Mouse (Mus musculus): ENCODE measurements around the gene Bend3. TPM values are rescaled to one million over a fixed set of nuclear protein-coding genes. Genes with fewer than 3 reads are reported as not detected.

Gene Bend3
- polyA plus RNA-seq, 1 experiment from 2014 or later, result 0.96 TPM

DNA sequence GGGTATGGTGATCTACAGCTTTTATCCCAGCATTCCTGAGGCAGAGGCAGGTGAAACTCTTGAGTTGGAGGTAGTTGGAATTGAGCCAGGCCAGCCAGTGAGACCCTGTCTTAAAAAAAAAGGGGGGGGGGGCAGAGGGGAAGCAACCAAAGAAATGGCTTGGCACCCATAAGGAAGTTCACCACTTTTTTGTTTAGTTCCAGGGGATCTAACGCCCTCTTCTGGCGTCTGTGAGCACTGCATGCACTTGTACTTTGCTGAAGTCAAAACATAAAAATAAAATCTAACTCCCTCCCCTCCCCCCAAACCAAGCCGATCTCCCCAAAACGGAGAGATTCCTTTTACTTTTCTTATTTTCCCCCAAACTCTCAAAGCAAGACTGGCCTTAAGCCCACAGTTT, 3.3 kb upstream of the Bend3 start:
- H3K27me3 ChIP-seq (ENCODE audit: control insufficient read depth, insufficient read depth, low read depth, low read length), result peaks cover 7% of the 10 kb centered on the region; the same call in 1 of the 2 replicates
- peaks cover 11% of the 10 kb centered on the region for H3K4me1 ChIP-seq (ENCODE audit: control insufficient read depth, low read depth, low read length)
- no peak overlapping the region for H3K4me2 ChIP-seq (ENCODE audit: low read depth, low read length)
- H3K27ac ChIP-seq (ENCODE audit: low read length), result no peak overlapping the region
- H3K9me3 ChIP-seq (replicated peaks; ENCODE audit: control insufficient read depth, low read length), result no peaks in the 10 kb centered on the region
- ATAC-seq (ENCODE audit: low read depth), result no peak
- no peak overlapping the region for H3K4me3 ChIP-seq (ENCODE audit: low read depth, low read length)
- H3K9ac ChIP-seq (ENCODE audit: low read depth, low read length), result no peak overlapping the region
- H3K36me3 ChIP-seq (ENCODE audit: control insufficient read depth, insufficient read depth), result no peaks in the 10 kb centered on the region
- WGBS (ENCODE audit: insufficient replicate concordance), result 25% methylated on average over 4 of the region's 4 CpGs

DNA sequence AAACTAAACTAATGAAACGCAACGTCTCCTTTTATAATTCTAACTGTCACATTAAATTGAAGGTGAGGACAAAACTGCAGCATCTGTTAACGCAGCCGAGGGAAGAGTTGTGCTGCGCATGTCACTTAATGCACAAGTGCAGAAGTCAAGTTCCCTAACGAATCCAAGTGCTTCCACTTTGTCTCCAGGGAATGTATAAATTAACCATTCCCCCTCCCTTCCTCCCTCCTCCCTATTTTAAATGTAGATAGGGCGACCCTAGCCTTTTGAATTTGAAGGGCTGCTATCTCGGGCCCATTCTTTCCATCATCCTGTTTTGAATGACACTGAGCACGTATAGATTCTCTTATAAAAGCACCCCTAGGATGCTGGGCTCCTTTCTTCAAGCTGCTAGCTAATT, 1.2 kb upstream of the Bend3 start:
- Histone ChIP-seq H3K4me1 (ENCODE audit: control insufficient read depth, low read depth, low read length) (peaks cover 20% of the 10 kb centered on the region), H3K27me3 (ENCODE audit: control insufficient read depth, insufficient read depth, low read depth, low read length) (peaks cover 7% of the 10 kb centered on the region; the same call in 1 of the 2 replicates), H3K4me2 (ENCODE audit: low read depth, low read length) (peak overlapping the region; percentile 97), H3K36me3 (ENCODE audit: control insufficient read depth, insufficient read depth) (no peaks in the 10 kb centered on the region), H3K9me3 (replicated peaks; ENCODE audit: control insufficient read depth, low read length) (no peaks in the 10 kb centered on the region), H3K27ac (ENCODE audit: low read length) (no peak overlapping the region), H3K4me3 (ENCODE audit: low read depth, low read length) (peak overlapping the region; percentile 78), H3K9ac (ENCODE audit: low read depth, low read length) (no peak overlapping the region)
- ATAC-seq (ENCODE audit: low read depth), result no peak
- 33% methylated on average over 9 of the region's 9 CpGs for WGBS (ENCODE audit: insufficient replicate concordance)

DNA sequence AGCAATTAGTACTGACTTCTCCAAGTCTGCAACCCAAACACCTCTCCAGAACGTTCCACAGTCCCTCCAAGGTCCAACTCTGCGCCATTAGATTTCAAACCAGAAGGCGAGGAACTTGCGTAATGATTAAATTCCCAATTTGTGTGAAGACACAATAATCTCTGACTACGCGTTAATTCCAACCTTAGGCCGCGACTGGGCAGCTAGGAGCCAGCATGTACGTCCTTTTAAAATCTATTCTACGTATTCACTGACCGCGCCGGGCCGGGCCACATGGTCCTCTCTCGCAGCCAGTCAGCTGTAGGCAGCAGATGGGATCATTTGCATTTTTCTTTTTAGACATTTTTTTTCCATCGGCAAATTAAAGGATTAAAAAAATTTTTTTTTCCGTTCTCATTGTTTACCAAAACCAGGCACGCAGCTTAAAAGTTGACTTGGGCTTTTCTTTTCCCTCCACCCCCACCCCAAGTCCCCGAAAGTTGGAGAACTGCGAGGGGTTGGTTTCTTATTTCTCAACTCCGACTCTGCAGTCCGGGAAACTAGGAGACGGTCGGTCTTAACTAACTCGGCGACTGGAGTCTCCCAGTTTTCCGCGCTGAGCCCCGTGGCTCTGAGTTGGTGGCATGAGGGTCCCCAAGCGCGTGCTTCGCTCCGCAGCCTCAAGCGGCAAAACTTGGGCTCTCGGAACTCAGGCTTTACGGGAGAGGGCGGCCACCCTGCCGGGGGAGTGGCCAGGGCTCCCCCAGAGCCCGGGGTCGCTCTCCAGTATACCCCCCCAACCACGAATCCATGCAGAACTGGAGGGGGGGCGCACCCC, 558 bp upstream of the Bend3 start:
- Histone ChIP-seq H3K4me3 (ENCODE audit: low read depth, low read length) (peak overlapping the region; percentile 78), H3K9ac (ENCODE audit: low read depth, low read length) (peak overlapping the region; percentile 81), H3K9me3 (replicated peaks; ENCODE audit: control insufficient read depth, low read length) (no peaks in the 10 kb centered on the region), H3K4me1 (ENCODE audit: control insufficient read depth, low read depth, low read length) (peaks cover 20% of the 10 kb centered on the region), H3K27me3 (ENCODE audit: control insufficient read depth, insufficient read depth, low read depth, low read length) (peaks cover 7% of the 10 kb centered on the region; the same call in 1 of the 2 replicates), H3K4me2 (ENCODE audit: low read depth, low read length) (peak overlapping the region; percentile 97), H3K27ac (ENCODE audit: low read length) (peak overlapping the region; percentile 85), H3K36me3 (ENCODE audit: control insufficient read depth, insufficient read depth) (no peaks in the 10 kb centered on the region)
- WGBS (ENCODE audit: insufficient replicate concordance), result under 1% methylated on average over 42 of the region's 42 CpGs
- ATAC-seq (ENCODE audit: low read depth), result no peak

DNA sequence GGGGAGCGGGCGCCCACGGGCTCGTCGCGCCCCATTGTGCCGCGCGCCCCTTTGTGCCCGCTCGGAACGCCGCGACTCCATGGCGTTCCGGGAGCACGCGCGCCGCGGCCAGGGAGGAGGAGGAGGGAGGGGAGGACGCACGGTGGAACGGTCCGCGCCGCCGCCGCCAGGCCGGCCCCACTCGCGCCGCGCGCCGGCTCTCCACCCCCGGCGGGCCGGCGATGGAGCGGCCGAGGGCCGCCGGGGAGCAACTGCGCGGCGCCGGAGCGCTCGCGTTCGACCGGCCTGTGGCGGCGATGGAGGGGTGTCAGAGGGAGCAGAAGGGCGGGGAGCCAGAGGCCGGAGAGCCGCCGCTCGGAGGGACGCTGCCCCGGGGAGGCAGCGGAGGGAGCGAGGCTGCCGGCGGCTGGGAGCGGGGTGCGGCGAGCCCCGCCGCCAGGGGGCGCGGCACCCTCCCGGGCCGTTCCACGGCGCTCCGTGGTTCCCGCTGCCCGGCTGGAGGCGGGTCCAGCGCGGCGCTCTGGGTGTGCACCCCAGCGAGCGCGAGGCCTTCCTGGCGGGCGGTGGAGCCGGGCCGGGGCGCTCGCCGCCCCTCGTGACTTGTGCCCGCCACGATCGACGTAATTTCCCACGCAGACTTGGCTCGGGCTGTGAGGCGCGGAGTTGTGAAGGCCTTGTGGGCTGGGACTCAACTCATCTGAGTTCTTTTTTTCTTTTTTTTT, 966 bp downstream of the Bend3 start:
- Histone ChIP-seq H3K27ac (ENCODE audit: low read length) (peak overlapping the region; percentile 85), H3K9ac (ENCODE audit: low read depth, low read length) (peak overlapping the region; percentile 81), H3K27me3 (ENCODE audit: control insufficient read depth, insufficient read depth, low read depth, low read length) (peaks cover 7% of the 10 kb centered on the region; the same call in 1 of the 2 replicates), H3K36me3 (ENCODE audit: control insufficient read depth, insufficient read depth) (no peaks in the 10 kb centered on the region), H3K9me3 (replicated peaks; ENCODE audit: control insufficient read depth, low read length) (no peaks in the 10 kb centered on the region), H3K4me3 (ENCODE audit: low read depth, low read length) (peak overlapping the region; percentile 78), H3K4me2 (ENCODE audit: low read depth, low read length) (peak overlapping the region; percentile 97), H3K4me1 (ENCODE audit: control insufficient read depth, low read depth, low read length) (peaks cover 20% of the 10 kb centered on the region)
- WGBS (ENCODE audit: insufficient replicate concordance), result under 1% methylated on average over 72 of the region's 103 CpGs
- peak; percentile 89 for ATAC-seq (ENCODE audit: low read depth)

DNA sequence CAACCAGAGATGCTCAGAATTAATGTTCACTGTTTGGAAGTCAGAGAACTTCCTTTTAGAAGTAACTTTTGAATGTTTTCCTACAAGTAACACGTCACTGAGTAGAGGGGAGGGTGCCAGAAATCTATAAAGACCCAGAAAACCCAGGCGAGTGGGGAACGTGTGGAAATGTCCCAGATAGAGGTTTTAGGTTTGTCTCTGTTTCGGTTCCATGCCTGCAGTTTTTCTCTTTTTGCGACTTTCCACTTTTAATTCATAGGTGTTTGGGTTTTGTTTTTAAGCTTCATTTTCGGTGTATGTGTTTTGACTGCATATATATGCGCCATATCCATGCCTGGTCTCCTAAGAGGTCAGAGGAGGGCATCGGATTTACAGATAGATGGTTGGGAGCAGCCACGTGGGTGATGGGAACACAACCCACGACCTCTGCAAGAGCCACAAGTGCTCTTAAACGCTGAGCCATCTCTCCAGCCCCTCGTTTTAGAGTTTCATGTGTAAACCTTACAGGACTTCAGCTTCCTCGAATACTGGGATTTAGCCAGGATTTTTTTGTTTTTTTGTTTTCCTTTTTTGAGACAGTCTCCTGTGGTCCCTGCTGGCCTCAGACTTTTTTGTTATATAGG, 1.7 kb downstream of the Bend3 start:
- no peak for ATAC-seq (ENCODE audit: low read depth)
- H3K4me1 ChIP-seq (ENCODE audit: control insufficient read depth, low read depth, low read length), result peaks cover 20% of the 10 kb centered on the region

DNA sequence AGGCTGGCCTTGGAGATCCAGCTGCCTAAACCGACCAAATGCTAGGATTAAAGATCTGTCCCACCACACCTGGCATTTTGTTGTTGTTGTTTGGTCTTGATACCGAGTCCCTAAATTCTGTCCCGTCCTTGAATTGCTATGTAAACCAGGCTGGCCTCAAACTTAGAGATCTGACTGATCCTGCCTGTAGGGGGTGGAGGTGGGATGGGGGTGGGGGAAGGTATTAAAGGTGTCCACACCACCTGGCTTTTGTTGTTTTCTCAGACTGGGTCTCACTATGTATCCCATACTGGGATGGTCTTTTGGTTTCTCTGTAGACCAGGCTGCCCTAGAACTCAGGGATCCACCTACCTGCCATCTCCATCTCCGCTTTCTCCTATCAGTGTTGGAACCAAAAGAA, 2.5 kb downstream of the Bend3 start:
- Histone ChIP-seq H3K9me3 (replicated peaks; ENCODE audit: control insufficient read depth, low read length) (no peaks in the 10 kb centered on the region), H3K4me1 (ENCODE audit: control insufficient read depth, low read depth, low read length) (peaks cover 20% of the 10 kb centered on the region), H3K27me3 (ENCODE audit: control insufficient read depth, insufficient read depth, low read depth, low read length) (peaks cover 7% of the 10 kb centered on the region; the same call in 1 of the 2 replicates), H3K9ac (ENCODE audit: low read depth, low read length) (no peak overlapping the region), H3K27ac (ENCODE audit: low read length) (no peak overlapping the region), H3K4me3 (ENCODE audit: low read depth, low read length) (no peak overlapping the region), H3K36me3 (ENCODE audit: control insufficient read depth, insufficient read depth) (no peaks in the 10 kb centered on the region), H3K4me2 (ENCODE audit: low read depth, low read length) (0 out of 2 replicates have a peak overlapping the region, but pooled peaks have one; percentile 17)
- ATAC-seq (ENCODE audit: low read depth), result no peak
- 39% methylated on average over 4 of the region's 4 CpGs for WGBS (ENCODE audit: insufficient replicate concordance)

More for the DNA sequence above, 1.7 kb downstream of the Bend3 start:
- no peaks in the 10 kb centered on the region for H3K9me3 ChIP-seq (replicated peaks; ENCODE audit: control insufficient read depth, low read length)
- peaks cover 7% of the 10 kb centered on the region; the same call in 1 of the 2 replicates for H3K27me3 ChIP-seq (ENCODE audit: control insufficient read depth, insufficient read depth, low read depth, low read length)
- peak overlapping the region; percentile 97 for H3K4me2 ChIP-seq (ENCODE audit: low read depth, low read length)
- 15% methylated on average over 13 of the region's 13 CpGs for WGBS (ENCODE audit: insufficient replicate concordance)
- H3K9ac ChIP-seq (ENCODE audit: low read depth, low read length), result peak overlapping the region; percentile 81
- H3K4me3 ChIP-seq (ENCODE audit: low read depth, low read length), result peak overlapping the region; percentile 78
- no peaks in the 10 kb centered on the region for H3K36me3 ChIP-seq (ENCODE audit: control insufficient read depth, insufficient read depth)
- peak overlapping the region; percentile 76; the same call in 1 of the 2 replicates for H3K27ac ChIP-seq (ENCODE audit: low read length)

DNA sequence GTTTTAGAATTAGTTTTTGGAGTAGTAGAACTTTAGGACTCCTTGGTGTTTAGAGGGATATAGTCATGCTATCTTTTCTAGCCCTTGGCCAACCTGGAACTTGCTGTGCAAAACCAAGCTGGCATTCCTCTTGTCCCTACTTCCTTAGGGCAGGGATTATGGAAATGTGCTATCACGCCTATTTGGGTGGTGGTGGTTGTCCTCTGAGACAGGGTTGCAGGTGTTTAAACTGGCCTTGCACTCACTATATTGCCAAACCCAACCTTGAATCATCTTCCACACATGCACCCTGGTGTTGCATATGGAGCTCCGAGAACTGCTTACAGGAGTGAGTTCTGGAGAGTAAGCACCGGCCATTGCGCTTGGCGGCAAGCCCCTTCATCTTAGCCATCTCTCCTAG, 3.4 kb downstream of the Bend3 start:
- H3K9me3 ChIP-seq (replicated peaks; ENCODE audit: control insufficient read depth, low read length), result no peaks in the 10 kb centered on the region
- no peak overlapping the region for H3K4me3 ChIP-seq (ENCODE audit: low read depth, low read length)
- H3K27me3 ChIP-seq (ENCODE audit: control insufficient read depth, insufficient read depth, low read depth, low read length), result peaks cover 7% of the 10 kb centered on the region; the same call in 1 of the 2 replicates
- H3K9ac ChIP-seq (ENCODE audit: low read depth, low read length), result no peak overlapping the region
- ATAC-seq (ENCODE audit: low read depth), result no peak
- H3K4me2 ChIP-seq (ENCODE audit: low read depth, low read length), result no peak overlapping the region
- 82% methylated on average over 5 of the region's 5 CpGs for WGBS (ENCODE audit: insufficient replicate concordance)
- no peak overlapping the region for H3K27ac ChIP-seq (ENCODE audit: low read length)
- H3K36me3 ChIP-seq (ENCODE audit: control insufficient read depth, insufficient read depth), result no peaks in the 10 kb centered on the region
- peaks cover 20% of the 10 kb centered on the region for H3K4me1 ChIP-seq (ENCODE audit: control insufficient read depth, low read depth, low read length)

DNA sequence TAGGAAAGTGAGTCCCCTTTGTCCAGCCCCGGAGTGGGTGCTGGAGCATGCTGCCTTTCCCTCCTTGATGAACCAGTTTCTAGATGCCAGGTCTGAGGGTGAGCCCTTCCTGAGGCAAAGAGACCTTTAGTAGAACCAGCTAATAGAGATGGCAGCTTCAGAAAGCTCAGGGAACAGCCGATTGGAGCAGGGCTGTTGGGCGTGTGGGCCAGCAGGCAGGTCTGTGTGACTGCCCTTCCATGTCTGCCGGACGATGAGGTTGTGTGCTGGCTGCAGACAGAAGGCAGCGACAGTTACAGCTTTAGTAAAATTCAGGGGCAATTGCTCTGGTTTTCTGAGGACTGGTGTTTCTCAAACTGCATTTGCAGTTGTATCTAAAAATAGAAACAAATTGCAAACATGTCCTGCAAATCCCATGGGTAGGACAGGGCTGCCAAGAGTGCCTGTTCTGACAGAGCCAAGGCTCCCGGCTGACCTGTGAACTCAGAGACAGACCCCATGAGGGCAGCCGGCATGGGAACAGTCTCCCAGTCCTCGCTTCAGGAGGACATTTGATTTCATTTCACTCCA, 4.9 kb downstream of the Bend3 start:
- peaks cover 1% of the 10 kb centered on the region; the same call in 1 of the 2 replicates for H3K27me3 ChIP-seq (ENCODE audit: control insufficient read depth, insufficient read depth, low read depth, low read length)
- H3K9ac ChIP-seq (ENCODE audit: low read depth, low read length), result no peak overlapping the region
- H3K4me3 ChIP-seq (ENCODE audit: low read depth, low read length), result no peak overlapping the region
- WGBS (ENCODE audit: insufficient replicate concordance), result 60% methylated on average over 9 of the region's 9 CpGs
- H3K36me3 ChIP-seq (ENCODE audit: control insufficient read depth, insufficient read depth), result no peaks in the 10 kb centered on the region
- no peaks in the 10 kb centered on the region for H3K9me3 ChIP-seq (replicated peaks; ENCODE audit: control insufficient read depth, low read length)
- no peak overlapping the region for H3K4me2 ChIP-seq (ENCODE audit: low read depth, low read length)
- peaks cover 17% of the 10 kb centered on the region for H3K4me1 ChIP-seq (ENCODE audit: control insufficient read depth, low read depth, low read length)
- 0 out of 2 replicates have a peak overlapping the region, but pooled peaks have one; percentile 37 for H3K27ac ChIP-seq (ENCODE audit: low read length)
- ATAC-seq (ENCODE audit: low read depth), result no peak

Data from liver, embryonic 16.5 days (tissue).